Mouse (Mus musculus) 3134 (cell line): ENCODE data around the gene Gpr45.
"Not testable (repeated sequence)": the region's sequence is repeated elsewhere in the genome, so short reads cannot be mapped to it uniquely, and the experiment has no call there.

ENCODE experiments used
- DNase-seq: peaks from one replicate; pipeline ENCODE4 v3.0.0-alpha.2; 2011; ENCODE audit warnings: low spot score; ENCODE audit not compliant: insufficient read length; ENCODE audit errors: extremely low read depth

Gene Gpr45

GRCm38 (mm10) chr1:42952734-42953481 is at the start of gene Gpr45:
Gene Gpr45 (plus strand): TSS chr1:42952872.
- no peak for DNase-seq

GRCm38 (mm10) chr1:42905148-42905547 is 47.5 kb upstream of the Gpr45 start:
- no peak for DNase-seq

GRCm38 (mm10) chr1:42906696-42907095 is 46.0 kb upstream of the Gpr45 start:
- DNase-seq = no peak

GRCm38 (mm10) chr1:42907153-42907552 is 45.5 kb upstream of the Gpr45 start:
- DNase-seq = no peak

GRCm38 (mm10) chr1:42915062-42915461 is 37.6 kb upstream of the Gpr45 start:
- DNase-seq = no peak

- no peak for DNase-seq
Observed at GRCm38 (mm10) chr1:42916719-42917118, 36.0 kb upstream of the Gpr45 start.

GRCm38 (mm10) chr1:42917908-42918307 is 34.8 kb upstream of the Gpr45 start:
- DNase-seq = no peak

GRCm38 (mm10) chr1:42923924-42924323 is 28.7 kb upstream of the Gpr45 start:
- no peak for DNase-seq

GRCm38 (mm10) chr1:42933613-42934012 is 19.1 kb upstream of the Gpr45 start:
- DNase-seq = no peak

- no peak for DNase-seq
Observed at GRCm38 (mm10) chr1:42948486-42948885, 4.2 kb upstream of the Gpr45 start.

- DNase-seq = no peak
Observed at GRCm38 (mm10) chr1:42953482-42953822, 780 bp downstream of the Gpr45 start.

- DNase-seq = no peak
Observed at GRCm38 (mm10) chr1:42956828-42957227, 4.2 kb downstream of the Gpr45 start.

GRCm38 (mm10) chr1:42983082-42983771 is 30.6 kb downstream of the Gpr45 start:
- no peak for DNase-seq

- no peak for DNase-seq
Observed at GRCm38 (mm10) chr1:42984119-42984518, 31.4 kb downstream of the Gpr45 start.

GRCm38 (mm10) chr1:42988996-42989395 is 36.3 kb downstream of the Gpr45 start:
- DNase-seq = no peak

- DNase-seq = no peak
Observed at GRCm38 (mm10) chr1:43006051-43006514, 53.4 kb downstream of the Gpr45 start.

- DNase-seq = no peak
Observed at GRCm38 (mm10) chr1:43006524-43006923, 53.9 kb downstream of the Gpr45 start.

- no peak for DNase-seq
Observed at GRCm38 (mm10) chr1:43010461-43010860, 57.8 kb downstream of the Gpr45 start.

- not testable (repeated sequence) for DNase-seq
Observed at GRCm38 (mm10) chr1:43015153-43015685, 62.5 kb downstream of the Gpr45 start.

GRCm38 (mm10) chr1:43036014-43036413 is 83.3 kb downstream of the Gpr45 start:
- no peak for DNase-seq

GRCm38 (mm10) chr1:43042271-43042670 is 89.6 kb downstream of the Gpr45 start:
- no peak for DNase-seq
